Mouse (Mus musculus) cortical plate, adult 2 months (tissue): Measurements from ENCODE around the gene Fam222a. TPM values are rescaled to one million over a fixed set of nuclear protein-coding genes. Genes with fewer than 3 reads are reported as not detected.

Experiments
- H3K27ac ChIP-seq: fragments of 200-500 bp; 2 replicates; pipeline ENCODE4 v1.5.1; 2012; ENCODE audit warnings: low read length, control low read depth, inconsistent platforms; ENCODE audit not compliant: insufficient read depth
- H3K4me1 ChIP-seq: fragments of 200-500 bp; 2 replicates; pipeline ENCODE4 v1.6.1; 2011; ENCODE audit warnings: low read length; ENCODE audit not compliant: control insufficient read depth, insufficient read depth
- H3K4me3 ChIP-seq: fragments of 200-500 bp; 2 replicates; pipeline ENCODE4 v1.5.1; 2011; ENCODE audit warnings: mild to moderate bottlenecking, low read length, control low read depth; ENCODE audit not compliant: insufficient read depth
- CTCF ChIP-seq: fragments of 200-500 bp; IDR thresholded peaks from 2 replicates; pipeline ENCODE4 v1.5.1; 2011; ENCODE audit warnings: mild to moderate bottlenecking, control low read depth, low read length; ENCODE audit not compliant: insufficient read depth; ENCODE audit errors: extremely low read depth
- POLR2A ChIP-seq: fragments of 200-500 bp; IDR thresholded peaks from 2 replicates; pipeline ENCODE4 v1.6.1; 2011; ENCODE audit warnings: mild to moderate bottlenecking, low read length, control low read depth; ENCODE audit not compliant: insufficient read depth; ENCODE audit errors: extremely low read depth
- polyA plus RNA-seq: library from polyadenylated mRNA; depleted of rRNA; stranded (reverse); fragments of >200 nt; gene quantifications from 2 replicates; pipeline ENCODE4 v1.2.3, GENCODE M21; 2012

The Fam222a gene
- polyA plus RNA-seq, 1 experiment = 7.3 TPM

DNA sequence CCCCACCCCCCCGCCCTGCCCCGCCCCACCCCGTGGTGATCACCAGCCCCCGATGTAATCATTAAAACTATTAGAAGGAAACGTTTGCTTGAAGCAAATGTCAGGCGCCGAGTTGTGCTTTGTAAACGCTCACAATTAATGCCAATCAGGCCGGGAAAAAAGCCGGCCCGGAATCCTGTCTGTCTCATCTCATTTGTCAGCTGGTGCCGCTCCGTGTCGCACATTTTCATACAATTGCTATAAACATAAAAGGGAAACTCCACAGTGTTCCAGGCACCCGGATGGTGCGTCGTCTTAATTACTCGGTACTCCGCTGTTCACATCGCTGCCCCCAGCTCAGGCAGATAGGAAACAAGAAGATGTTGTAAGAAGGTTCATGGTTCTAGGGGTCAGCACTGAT is 10.5 kb downstream of the Fam222a start:
- H3K4me3 ChIP-seq = no peak overlapping the region
- no peak overlapping the region for H3K27ac ChIP-seq
- H3K4me1 ChIP-seq = peaks cover 19% of the 10 kb centered on the region
- TF ChIP-seq POLR2A (no peak), CTCF (no peak)

DNA sequence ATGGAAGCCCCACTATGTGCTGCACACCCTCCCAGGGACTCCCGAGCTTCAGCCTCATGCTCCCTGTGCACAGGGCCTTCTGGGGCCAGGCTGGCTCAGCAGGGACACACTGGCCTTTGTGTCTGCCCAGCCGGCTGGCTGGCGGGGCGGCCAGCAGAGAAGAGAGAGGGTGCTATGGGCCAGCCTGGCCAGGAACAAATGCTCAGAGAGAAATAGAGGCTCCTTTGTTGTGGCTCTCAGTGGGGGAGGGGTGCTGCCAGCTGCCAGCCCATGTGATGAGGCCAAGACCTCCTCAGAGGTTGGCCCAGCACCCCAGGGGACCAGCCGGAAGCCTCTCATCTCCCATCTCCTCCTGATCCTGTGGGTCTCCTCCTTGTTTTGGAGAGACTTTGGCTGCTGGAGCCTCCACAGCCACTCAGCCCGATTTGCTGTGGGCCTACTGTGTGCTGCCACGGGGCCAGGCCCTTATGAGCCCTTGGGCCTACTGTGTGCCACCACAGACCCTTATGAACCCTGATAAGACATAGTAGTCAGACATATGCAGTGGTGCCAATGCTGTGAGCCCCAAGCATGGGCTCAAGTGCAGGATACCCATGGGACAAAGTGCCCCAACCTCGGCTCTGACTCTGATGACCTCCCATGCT is 12.0 kb downstream of the Fam222a start:
- TF ChIP-seq CTCF (no peak), POLR2A (no peak)

DNA sequence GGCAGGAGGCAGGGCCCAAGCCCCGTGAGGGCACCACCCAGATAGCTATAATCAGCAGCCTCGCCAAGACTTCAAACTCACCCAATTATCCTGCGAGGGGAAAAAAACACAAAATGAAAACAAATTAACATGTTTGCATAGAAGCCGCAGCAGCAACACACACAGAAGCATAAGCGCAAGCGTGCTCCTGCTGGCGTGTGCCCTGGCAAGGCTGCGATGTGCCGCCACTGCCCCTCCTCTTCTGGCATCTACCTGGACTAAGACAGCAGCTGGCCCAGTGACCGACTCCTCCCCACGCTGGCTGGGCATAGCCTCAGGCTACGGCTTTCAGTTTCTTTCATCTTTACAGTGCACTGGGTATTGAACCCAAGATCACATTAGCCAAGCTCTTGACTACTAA is 13.7 kb downstream of the Fam222a start:
- peaks cover 7% of the 10 kb centered on the region for H3K4me1 ChIP-seq
- no peak overlapping the region for H3K27ac ChIP-seq

More for the DNA sequence above, 12.0 kb downstream of the Fam222a start:
- peak overlapping the region; percentile 73 for H3K27ac ChIP-seq
- H3K4me3 ChIP-seq = no peak overlapping the region
- peaks cover 17% of the 10 kb centered on the region for H3K4me1 ChIP-seq

DNA sequence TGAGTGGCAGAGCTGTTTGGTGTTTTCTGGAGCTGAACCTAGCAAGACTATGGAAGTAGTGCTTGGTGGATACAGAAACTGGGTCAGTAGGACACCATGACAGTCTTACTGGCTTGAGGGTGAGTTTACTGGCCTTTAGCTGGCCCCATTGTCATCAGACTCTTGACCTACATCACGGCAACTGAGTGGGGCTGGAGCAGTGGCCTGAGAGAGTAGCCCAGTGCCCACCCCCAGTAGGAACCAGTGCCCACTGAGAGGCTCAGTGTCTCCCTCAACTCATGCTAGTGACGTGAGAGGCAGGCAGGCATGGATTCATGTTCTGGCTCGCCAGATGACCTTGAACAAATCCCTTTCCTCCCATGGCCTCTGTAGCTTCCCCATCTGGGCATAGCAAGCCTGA is 15.2 kb downstream of the Fam222a start:
- H3K4me1 ChIP-seq = no peaks in the 10 kb centered on the region
- no peak overlapping the region for H3K4me3 ChIP-seq
- TF ChIP-seq POLR2A (no peak), CTCF (no peak)
- H3K27ac ChIP-seq = no peak overlapping the region

More for the DNA sequence above, 13.7 kb downstream of the Fam222a start:
- no peak overlapping the region for H3K4me3 ChIP-seq
- TF ChIP-seq CTCF = no peak
- TF ChIP-seq POLR2A = no peak

DNA sequence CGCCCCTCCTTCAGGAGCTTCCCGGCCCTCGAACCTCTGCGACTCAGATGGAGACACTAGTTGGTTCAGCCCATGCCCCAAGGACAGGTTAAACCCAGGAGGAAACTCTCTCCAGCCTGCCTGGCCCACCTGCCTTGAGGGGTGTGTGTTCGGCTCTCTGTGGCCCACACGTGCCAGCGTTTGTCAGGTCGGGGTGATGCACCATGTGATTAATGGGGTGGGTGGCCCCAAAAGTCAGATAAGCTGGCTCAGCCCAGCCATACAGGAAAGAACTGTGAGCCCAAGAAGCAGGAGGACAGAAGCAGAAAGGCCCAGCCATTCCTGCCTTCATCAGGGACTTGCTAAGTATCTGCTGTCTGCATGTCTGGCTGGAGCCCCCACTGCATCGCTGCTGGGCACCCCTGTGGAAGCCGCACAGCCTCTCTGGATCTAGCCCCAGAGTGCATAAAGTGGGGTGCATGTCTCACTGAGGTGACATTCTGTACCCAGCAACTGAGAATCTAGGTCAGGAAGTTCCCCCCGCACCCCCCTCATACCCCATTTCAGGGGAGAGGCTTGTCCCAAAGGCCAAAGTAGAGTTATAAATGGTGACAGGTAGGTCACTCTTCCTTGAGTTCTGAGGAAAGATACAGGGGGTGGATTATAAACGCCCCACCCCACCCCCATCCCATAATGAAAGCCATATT is 15.8 kb downstream of the Fam222a start:
- no peak overlapping the region for H3K27ac ChIP-seq
- no peaks in the 10 kb centered on the region for H3K4me1 ChIP-seq
- H3K4me3 ChIP-seq = no peak overlapping the region
- TF ChIP-seq CTCF (no peak), POLR2A (no peak)

DNA sequence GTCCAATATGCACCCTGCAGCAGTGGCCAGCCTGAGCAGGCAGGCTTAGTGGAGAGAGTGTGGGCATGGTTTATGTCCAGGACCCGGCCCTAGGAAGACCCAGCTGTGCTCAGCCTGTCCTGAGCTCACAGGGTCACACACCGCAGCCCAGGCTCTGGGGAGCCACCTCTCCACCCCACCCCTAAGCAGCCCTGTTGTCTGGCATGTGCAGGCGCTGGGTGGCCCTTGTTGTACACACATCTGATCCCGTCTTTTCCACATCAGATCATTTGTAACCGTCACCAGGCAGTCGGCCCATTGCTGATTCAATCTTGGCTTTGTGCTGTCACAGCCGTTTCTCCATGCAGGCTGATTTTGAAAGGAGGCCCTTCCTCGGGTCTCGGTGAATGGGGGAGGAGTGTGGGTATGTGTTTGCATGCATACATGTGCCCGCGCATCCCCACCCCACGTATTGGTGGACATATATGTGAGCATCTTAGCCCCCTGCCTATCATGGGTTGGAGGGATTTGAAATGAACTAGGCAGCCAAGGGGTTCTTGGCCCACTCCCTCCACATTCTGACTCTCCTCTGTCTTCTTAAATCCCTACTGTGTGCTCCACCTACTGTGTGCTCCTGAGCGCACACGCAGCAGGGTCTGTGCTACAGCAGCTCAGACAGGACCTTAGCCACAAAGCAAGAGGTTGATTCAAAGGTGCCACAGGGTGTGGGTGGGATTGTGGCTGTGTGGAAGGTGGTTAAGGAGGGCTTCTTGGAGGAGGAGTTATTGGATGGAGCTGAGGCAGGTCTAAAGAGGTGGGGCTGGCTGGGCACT is 16.7 kb downstream of the Fam222a start:
- Histone ChIP-seq H3K4me1 (no peaks in the 10 kb centered on the region), H3K27ac (no peak overlapping the region), H3K4me3 (no peak overlapping the region)
- TF ChIP-seq POLR2A (no peak), CTCF (no peak)

DNA sequence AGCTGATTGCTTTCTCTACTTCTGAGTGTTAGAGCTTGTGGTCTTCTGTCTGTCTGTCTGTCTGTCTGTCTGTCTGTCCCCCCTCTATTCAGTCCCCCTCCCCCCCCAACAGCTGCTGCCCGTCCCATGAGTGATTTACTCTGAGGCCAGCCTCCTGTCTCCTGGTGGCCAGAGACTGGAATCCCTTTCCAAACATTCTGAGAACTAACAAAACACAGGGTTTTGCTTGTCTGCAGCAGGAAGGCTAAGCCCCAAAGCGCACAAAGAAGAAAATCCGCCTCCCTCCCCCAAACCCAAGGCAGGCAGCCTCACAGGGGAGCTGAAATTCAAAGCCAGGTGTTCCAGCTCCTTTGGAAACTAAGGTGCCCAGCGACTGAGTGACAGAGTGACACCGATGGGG is 17.9 kb downstream of the Fam222a start:
- H3K4me1 ChIP-seq = no peaks in the 10 kb centered on the region
- TF ChIP-seq CTCF (no peak), POLR2A (no peak)
- no peak overlapping the region for H3K4me3 ChIP-seq
- no peak overlapping the region for H3K27ac ChIP-seq

DNA sequence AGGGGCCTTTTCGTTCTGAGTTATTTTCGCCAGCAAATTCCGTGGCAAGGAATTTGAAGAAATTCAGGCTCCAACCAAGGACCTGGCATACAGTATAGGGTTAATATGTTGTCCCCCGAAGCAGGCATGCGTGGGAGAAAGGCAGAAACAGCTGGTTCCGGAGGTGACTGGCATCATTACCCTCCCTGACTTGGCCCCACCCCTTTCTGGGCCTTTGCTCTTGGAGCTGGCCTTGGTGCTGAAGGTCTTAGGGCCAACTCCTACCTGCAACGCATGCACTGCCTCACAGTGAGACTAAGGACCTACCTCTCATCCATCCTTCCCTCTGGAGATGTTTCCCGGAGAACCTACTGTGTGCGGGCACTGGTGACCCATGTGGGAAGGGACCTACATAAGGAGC is 20.1 kb downstream of the Fam222a start:
- TF ChIP-seq CTCF (no peak), POLR2A (no peak)
- Histone ChIP-seq H3K4me1 (no peaks in the 10 kb centered on the region), H3K4me3 (no peak overlapping the region), H3K27ac (no peak overlapping the region)

DNA sequence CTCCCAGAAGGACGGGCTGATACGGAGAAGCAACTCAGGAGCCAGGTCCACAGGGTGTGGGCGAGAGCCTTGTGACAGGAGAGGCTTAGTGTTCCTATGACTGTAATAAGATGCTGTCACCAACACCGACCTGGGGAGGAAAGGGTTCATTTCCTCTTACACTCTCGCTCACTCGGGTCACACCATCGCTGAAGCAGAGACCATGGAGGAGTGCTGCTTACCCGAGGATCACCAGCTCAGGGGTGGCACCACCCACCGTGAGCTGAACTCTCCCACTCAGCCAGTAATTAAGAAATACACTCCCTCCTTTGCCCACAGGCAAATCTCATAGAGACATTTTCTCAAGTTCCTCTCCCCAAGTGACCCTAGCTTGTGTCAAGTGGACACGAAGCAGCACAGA is 20.6 kb downstream of the Fam222a start:
- Histone ChIP-seq H3K27ac (no peak overlapping the region), H3K4me1 (no peaks in the 10 kb centered on the region), H3K4me3 (no peak overlapping the region)
- no peak for TF ChIP-seq CTCF
- TF ChIP-seq POLR2A = no peak

DNA sequence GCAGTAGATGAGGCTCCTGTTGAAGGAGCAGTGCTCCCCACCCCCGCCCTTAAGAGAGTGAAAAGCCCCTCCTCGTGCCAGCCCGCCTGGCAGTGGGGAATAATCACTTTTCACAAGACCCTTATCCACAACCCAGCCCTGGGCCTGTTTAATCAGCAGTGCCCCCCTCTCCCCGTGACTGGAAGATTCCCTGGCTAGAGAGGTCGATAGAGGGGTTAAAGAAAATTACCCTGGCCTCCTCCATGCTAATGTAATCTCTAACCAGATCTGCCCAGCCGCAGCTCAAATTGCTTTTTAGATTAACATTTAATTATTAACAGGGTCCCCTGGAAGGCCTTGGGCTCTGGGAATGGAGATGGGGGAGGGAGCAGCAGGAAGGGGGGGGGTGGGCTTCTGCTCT is 21.2 kb downstream of the Fam222a start:
- H3K4me1 ChIP-seq = no peaks in the 10 kb centered on the region
- no peak overlapping the region for H3K27ac ChIP-seq
- TF ChIP-seq CTCF (no peak), POLR2A (no peak)
- no peak overlapping the region for H3K4me3 ChIP-seq
